ENCODE assay signal across 15 mouse cellular contexts in genomic region chr5:134253806-134254205, GRCm38 (mm10). TPM values are rescaled to one million over a fixed set of nuclear protein-coding genes. Genes with fewer than 3 reads are reported as not detected.
A peak's percentile ranks its signal among the peaks of the same experiment; 100 is the strongest.
DNase-seq lines count a peak whose midpoint lies in the region; TF ChIP-seq lines count a peak whose summit lies in the region.
"Had no signal": no experiment of that assay in that cellular context is flagged by ENCODE, and none has a peak within 500 bp of the region (broad histone marks: within the 10 kb centered on the region; RNA-seq: fewer than 3 reads in every experiment).

No protein-coding gene starts in this region.

- peaks cover 4% of the 10 kb centered on the region; the same call in 1 of the 2 replicates for H3K4me1 ChIP-seq in bone marrow, adult 2 months (ENCODE audit: control insufficient read depth, insufficient read depth, low read length)
- H3K4me1 ChIP-seq: forebrain, embryonic 13.5 days; hindbrain, embryonic 15.5 days had no signal

- WGBS in bone marrow, adult 2 months, result 60% methylated on average over 3 of the region's 3 CpGs

- DNase-seq in layer of hippocampus, adult 2 months (ENCODE audit: low spot score in 2 of 2), result no peak
- DNase-seq in layer of hippocampus, postnatal 14 days (ENCODE audit: low spot score in 2 of 2), result no peak
- DNase-seq in 3T3-L1 (ENCODE audit: low read depth, low spot score) (peak; percentile 42), A20 (ENCODE audit: low read depth, low spot score) (peak; percentile 53)
- no peak for DNase-seq in right cerebral cortex, postnatal 14 days
- DNase-seq in spleen, postnatal 10 days (ENCODE audit: low spot score in 2 of 2), result no peak
- DNase-seq: adrenal gland, adult 2 months; cerebellum, postnatal 36 days; gastrocnemius, postnatal 25 days; lung, embryonic 14.5 days; thymus, postnatal 25 days had no signal

- no peak for TF ChIP-seq POLR2A in bone marrow, adult 2 months (IDR thresholded peaks at IDR 0.05; ENCODE audit: borderline replicate concordance, control insufficient read depth, low read depth, low read length)

- H3K27ac ChIP-seq in layer of hippocampus, adult 2 months, result no peak overlapping the region
- no peak overlapping the region for H3K27ac ChIP-seq in bone marrow, adult 2 months (ENCODE audit: control insufficient read depth, insufficient read depth, low read depth, low read length, poor library complexity)
- H3K27ac ChIP-seq: forebrain, embryonic 13.5 days; hindbrain, embryonic 15.5 days had no signal

- H3K4me3 ChIP-seq in layer of hippocampus, adult 2 months, result no peak overlapping the region
- no peak overlapping the region for H3K4me3 ChIP-seq in bone marrow, adult 2 months (replicated peaks; ENCODE audit: control insufficient read depth, low read depth, low read length)
- H3K4me3 ChIP-seq: forebrain, embryonic 13.5 days; hindbrain, embryonic 15.5 days; myocyte had no signal

- peak; percentile 54 for TF ChIP-seq CTCF in layer of hippocampus, adult 2 months (conservative IDR thresholded peaks at IDR 0.05)
- peak; percentile 58 for TF ChIP-seq CTCF in bone marrow, adult 2 months (IDR thresholded peaks at IDR 0.05; ENCODE audit: control insufficient read depth, insufficient read depth, low read length)

RNA-seq across cellular contexts. Expression of gene Ncf1, which starts 24.4 kb away (rescaled TPM):
- 1 to 10 TPM; 7.2 to 9.0 TPM for total RNA-seq in layer of hippocampus, adult 2 months (2021)
- 1 to 10 TPM; 8.2 to 9.1 TPM for total RNA-seq in layer of hippocampus, postnatal 14 days (2021)
- 78.6 and 222 TPM in 2 replicates for polyA plus RNA-seq in bone marrow, adult 2 months (2011; ENCODE audit: insufficient read depth, insufficient read length, low replicate concordance, missing spikeins)

Comparison
In these comparisons a context has a peak if more than half of its experiments do, and no peak if none do; other contexts are left out.
1. DNase-seq: peak in 3T3-L1 (single experiment) and A20 (single experiment); none in layer of hippocampus, adult 2 months (0 of 2), layer of hippocampus, postnatal 14 days (0 of 2), right cerebral cortex, postnatal 14 days (single experiment) and spleen, postnatal 10 days (0 of 2).